Mouse (Mus musculus) MEL (cell line): ENCODE measurements around the gene Pfkfb1. TPM values are rescaled to one million over a fixed set of nuclear protein-coding genes. Genes with fewer than 3 reads are reported as not detected.

Experiments
- DNase-seq: peaks from one replicate; pipeline ENCODE4 v3.0.0; 2011; ENCODE audit warnings: low read depth, low spot score
- H3K27ac ChIP-seq: 2 replicates; pipeline ENCODE4 v1.5.1; 2012; ENCODE audit warnings: low read depth, mild to moderate bottlenecking, control low read depth, low read length, moderate library complexity; ENCODE audit not compliant: control insufficient read depth
- H3K27me3 ChIP-seq, 2 experiments: fragments of 150-350 bp in 1 of 2; sonication (generic) in 1 of 2; 2 replicates each; pipeline ENCODE4 v1.6.1; 2012; ENCODE audit warnings: low read length in 2 of 2, mild to moderate bottlenecking in 2 of 2, improper control_type of control experiment in 1 of 2, moderate library complexity in 1 of 2; ENCODE audit not compliant: insufficient read depth in 2 of 2, control insufficient read depth in 1 of 2
- H3K36me3 ChIP-seq, 2 experiments: 2 replicates each; pipeline ENCODE4 v1.6.1; 2012 to 2014; ENCODE audit warnings: low read length in 2 of 2, improper control_type of control experiment in 1 of 2, inconsistent platforms in 1 of 2, mild to moderate bottlenecking in 1 of 2; ENCODE audit not compliant: insufficient read depth in 2 of 2, control insufficient read depth in 1 of 2
- H3K4me1 ChIP-seq, 2 experiments: fragments of 150-350 bp in 1 of 2; sonication (generic) in 1 of 2; 2 replicates each; pipeline ENCODE4 v1.6.1; 2012; ENCODE audit warnings: low read length in 2 of 2, improper control_type of control experiment in 1 of 2, mild to moderate bottlenecking in 1 of 2; ENCODE audit not compliant: insufficient read depth in 2 of 2, control insufficient read depth in 1 of 2
- H3K4me3 ChIP-seq, 2 experiments: fragments of 150-350 bp in 1 of 2; sonication (generic) in 1 of 2; 2 replicates each; pipeline ENCODE4 v1.5.1; 2012; ENCODE audit warnings: low read depth in 2 of 2, low read length in 2 of 2, mild to moderate bottlenecking in 2 of 2, moderate library complexity in 2 of 2, control low read depth in 1 of 2, improper control_type of control experiment in 1 of 2; ENCODE audit not compliant: control insufficient read depth in 1 of 2, insufficient read depth in 1 of 2
- H3K79me2 ChIP-seq: 2 replicates; pipeline ENCODE4 v1.6.1; 2012; ENCODE audit warnings: mild to moderate bottlenecking, low read length, moderate library complexity; ENCODE audit not compliant: control insufficient read depth, poor library complexity, insufficient read depth
- H3K9ac ChIP-seq: 2 replicates; pipeline ENCODE4 v1.6.1; 2012; ENCODE audit warnings: low read depth, mild to moderate bottlenecking, control low read depth, low read length, moderate library complexity; ENCODE audit not compliant: control insufficient read depth, poor library complexity, severe bottlenecking
- H3K9me3 ChIP-seq: fragments of 150-350 bp; sonication (generic); replicated peaks from 2 replicates; pipeline ENCODE4 v1.6.1; 2012; ENCODE audit warnings: mild to moderate bottlenecking, low read length, improper control_type of control experiment, moderate library complexity; ENCODE audit not compliant: insufficient read depth
- BHLHE40 ChIP-seq: IDR thresholded peaks from 2 replicates; pipeline ENCODE4 v1.6.1; 2012; ENCODE audit warnings: low read depth, mild to moderate bottlenecking, inconsistent platforms, low read length, improper control_type of control experiment, borderline replicate concordance
- ELF1 ChIP-seq: IDR thresholded peaks from 2 replicates; pipeline ENCODE4 v1.6.1; 2014; ENCODE audit warnings: low read depth, mild to moderate bottlenecking, inconsistent platforms, low read length, improper control_type of control experiment, moderate library complexity
- EP300 ChIP-seq, 2 experiments: IDR thresholded peaks; 2 replicates each; pipeline ENCODE4 v1.6.1; 2011; ENCODE audit warnings: improper control_type of control experiment in 2 of 2, low read length in 2 of 2, low read depth in 1 of 2, mild to moderate bottlenecking in 1 of 2
- ETS1 ChIP-seq: IDR thresholded peaks from 2 replicates; pipeline ENCODE4 v1.6.1; 2012; ENCODE audit warnings: low read depth, mild to moderate bottlenecking, inconsistent platforms, low read length, improper control_type of control experiment, moderate library complexity
- GATA1 ChIP-seq: IDR thresholded peaks from 2 replicates; pipeline ENCODE4 v1.6.1; 2011; ENCODE audit warnings: low read depth, low read length, improper control_type of control experiment
- MAFK ChIP-seq: IDR thresholded peaks from 2 replicates; pipeline ENCODE4 v1.6.1; 2011; ENCODE audit warnings: low read depth, mild to moderate bottlenecking, low read length, improper control_type of control experiment, borderline replicate concordance
- MAZ ChIP-seq: IDR thresholded peaks from 2 replicates; pipeline ENCODE4 v1.6.1; 2012; ENCODE audit warnings: low read depth, mild to moderate bottlenecking, inconsistent platforms, low read length, improper control_type of control experiment
- MEF2A ChIP-seq: IDR thresholded peaks from 2 replicates; pipeline ENCODE4 v1.6.1; 2014; ENCODE audit warnings: low read depth, mild to moderate bottlenecking, inconsistent platforms, low read length, improper control_type of control experiment; ENCODE audit not compliant: poor library complexity, insufficient replicate concordance, severe bottlenecking; ENCODE audit errors: extremely low read depth
- MXI1 ChIP-seq: IDR thresholded peaks from 2 replicates; pipeline ENCODE4 v1.6.1; 2011; ENCODE audit warnings: mild to moderate bottlenecking, low read depth, low read length, improper control_type of control experiment
- NELFE ChIP-seq: IDR thresholded peaks from 2 replicates; pipeline ENCODE4 v1.6.1; 2011; ENCODE audit warnings: low read depth, low read length, improper control_type of control experiment
- NRF1 ChIP-seq: IDR thresholded peaks from 2 replicates; pipeline ENCODE4 v1.6.1; 2014; ENCODE audit warnings: low read depth, mild to moderate bottlenecking, inconsistent platforms, low read length, improper control_type of control experiment, moderate library complexity; ENCODE audit not compliant: poor library complexity, insufficient read depth, severe bottlenecking
- POLR2AphosphoS5 ChIP-seq: IDR thresholded peaks from 2 replicates; pipeline ENCODE4 v1.6.1; 2012; ENCODE audit warnings: low read depth, borderline replicate concordance, mild to moderate bottlenecking, inconsistent platforms, low read length, moderate library complexity, mixed read lengths
- RAD21 ChIP-seq: IDR thresholded peaks from 2 replicates; pipeline ENCODE4 v1.6.1; 2011; ENCODE audit warnings: mild to moderate bottlenecking, low read depth, low read length, improper control_type of control experiment
- TAL1 ChIP-seq: IDR thresholded peaks from 2 replicates; pipeline ENCODE4 v1.6.1; 2012; ENCODE audit warnings: mild to moderate bottlenecking, inconsistent platforms, low read length, moderate library complexity, mixed read lengths
- TBP ChIP-seq: IDR thresholded peaks from 2 replicates; pipeline ENCODE4 v1.8.0; 2011; ENCODE audit warnings: low read depth, low read length, improper control_type of control experiment
- TCF12 ChIP-seq: IDR thresholded peaks from 2 replicates; pipeline ENCODE4 v1.6.1; 2014; ENCODE audit warnings: low read depth, mild to moderate bottlenecking, inconsistent platforms, low read length, improper control_type of control experiment, moderate library complexity
- UBTF ChIP-seq: IDR thresholded peaks from 2 replicates; pipeline ENCODE4 v1.6.1; 2012; ENCODE audit warnings: low read depth, mild to moderate bottlenecking, inconsistent platforms, low read length, improper control_type of control experiment, moderate library complexity, borderline replicate concordance; ENCODE audit not compliant: insufficient read depth
- ZC3H11A ChIP-seq: IDR thresholded peaks from 2 replicates; pipeline ENCODE4 v1.6.1; 2012; ENCODE audit warnings: low read depth, mild to moderate bottlenecking, inconsistent platforms, low read length, improper control_type of control experiment
- ZMIZ1 ChIP-seq: IDR thresholded peaks from 2 replicates; pipeline ENCODE4 v1.6.1; 2012; ENCODE audit warnings: low read depth, mild to moderate bottlenecking, inconsistent platforms, low read length, improper control_type of control experiment, moderate library complexity
- polyA plus RNA-seq, 2 experiments: library from polyadenylated mRNA; stranded (reverse) in 1 of 2; unstranded in 1 of 2; fragments of >175 nt in 1 of 2; fragments of >200 nt in 1 of 2; gene quantifications; 2 replicates each; pipeline versions ENCODE4 v1.2.1 to v1.2.4; 2012; ENCODE audit warnings: low replicate concordance in 2 of 2, low read depth in 1 of 2; ENCODE audit not compliant: insufficient read length in 2 of 2, insufficient read depth in 1 of 2, missing spikeins in 1 of 2
- total RNA-seq: library from RNA; depleted of rRNA; stranded (reverse); fragments of 300-350 nt; gene quantifications from 2 replicates; pipeline ENCODE4 v1.2.3, GENCODE M21; 2012

Gene Pfkfb1
- total and polyA plus RNA-seq, 3 experiments: 1.9 to 10.3 TPM; not detected in 1

DNA sequence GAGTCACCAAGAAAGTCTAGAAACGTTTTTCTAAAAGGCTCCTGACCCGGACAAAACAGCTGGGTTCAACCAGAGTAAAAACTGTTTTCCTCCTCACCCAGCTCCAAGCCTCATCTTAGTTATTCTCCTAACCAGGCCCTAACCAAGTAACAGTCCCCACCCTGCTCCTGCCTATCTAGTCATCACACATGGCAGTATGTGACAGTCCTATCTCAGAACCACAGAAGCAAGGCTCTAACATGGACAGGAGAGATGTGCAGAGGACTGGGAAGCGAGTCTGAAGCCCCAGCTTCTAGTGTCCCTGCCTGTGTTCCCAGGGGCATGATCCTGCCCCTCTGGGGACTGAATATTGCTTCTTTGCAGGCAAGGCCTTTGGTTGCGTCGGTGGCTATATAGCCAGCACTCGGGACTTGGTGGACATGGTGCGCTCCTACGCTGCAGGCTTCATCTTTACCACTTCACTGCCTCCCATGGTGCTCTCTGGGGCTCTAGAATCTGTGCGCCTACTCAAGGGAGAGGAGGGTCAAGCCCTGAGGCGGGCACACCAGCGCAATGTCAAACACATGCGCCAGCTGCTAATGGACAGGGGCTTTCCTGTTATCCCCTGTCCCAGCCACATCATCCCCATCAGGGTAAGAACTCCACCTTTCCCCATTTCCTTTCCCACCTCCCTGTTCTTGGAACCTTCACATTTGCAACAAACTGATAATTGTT, 23.2 kb upstream of the Pfkfb1 start (continued):
- TF ChIP-seq BHLHE40 (no peak), NELFE (no peak), ETS1 (peak; percentile 82)

- no peaks in the 10 kb centered on the region for H3K9me3 ChIP-seq
- no peak overlapping the region for H3K27ac ChIP-seq
- no peak overlapping the region for H3K9ac ChIP-seq
- H3K36me3 ChIP-seq: peaks cover 5 to 6% of the 10 kb centered on the region in 2 experiments
- TF ChIP-seq NRF1 (no peak), UBTF (no peak), EP300 (IDR thresholded peaks at IDR 0.05; ENCODE audit: low read depth in 1 of 2, low read length in 2 of 2) (no peak)
- H3K79me2 ChIP-seq: peaks cover 2% of the 10 kb centered on the region; the same call in 1 of the 2 replicates
- no peak for DNase-seq
- H3K4me1 ChIP-seq: no peaks in the 10 kb centered on the region; a peak in 1 of 4 replicates
- no peak overlapping the region for H3K4me3 ChIP-seq
- no peaks in the 10 kb centered on the region for H3K27me3 ChIP-seq
These were observed 6.1 kb upstream of the Pfkfb1 start for GRCm38 (mm10) chrX:150581921-150582320.

GRCm38 (mm10) chrX:150585116-150585515, 2.9 kb upstream of the Pfkfb1 start:
- Histone ChIP-seq H3K27ac (no peak overlapping the region), H3K36me3 (peaks cover 1 to 14% of the 10 kb centered on the region in 2 experiments; a peak in 3 of 4 replicates), H3K9me3 (no peaks in the 10 kb centered on the region), H3K79me2 (peaks cover 12% of the 10 kb centered on the region; the same call in 1 of the 2 replicates), H3K27me3 (no peaks in the 10 kb centered on the region), H3K9ac (no peak overlapping the region), H3K4me3 (no peak overlapping the region), H3K4me1 (peaks cover 0 to 6% of the 10 kb centered on the region in 2 experiments; a peak in 3 of 4 replicates)
- TF ChIP-seq UBTF: no peak
- TF ChIP-seq ETS1: no peak
- no peak for TF ChIP-seq ELF1
- TF ChIP-seq MAFK: no peak
- TF ChIP-seq TAL1: no peak
- no peak for TF ChIP-seq RAD21
- TF ChIP-seq POLR2AphosphoS5: no peak
- TF ChIP-seq MAZ: no peak
- TF ChIP-seq ZMIZ1: no peak
- no peak for TF ChIP-seq MEF2A
- TF ChIP-seq ZC3H11A: no peak
- TF ChIP-seq TBP: no peak
- no peak for TF ChIP-seq TCF12
- no peak for TF ChIP-seq GATA1
- TF ChIP-seq MXI1: no peak
- no peak for DNase-seq
